Mouse (Mus musculus) urinary bladder, postnatal 25 days (tissue): Measurements from ENCODE around the gene G430095P16Rik.

Source experiments
- DNase-seq: peaks from one replicate; pipeline ENCODE4 v3.0.0; 2022; ENCODE audit warnings: low spot score

The G430095P16Rik gene

DNA sequence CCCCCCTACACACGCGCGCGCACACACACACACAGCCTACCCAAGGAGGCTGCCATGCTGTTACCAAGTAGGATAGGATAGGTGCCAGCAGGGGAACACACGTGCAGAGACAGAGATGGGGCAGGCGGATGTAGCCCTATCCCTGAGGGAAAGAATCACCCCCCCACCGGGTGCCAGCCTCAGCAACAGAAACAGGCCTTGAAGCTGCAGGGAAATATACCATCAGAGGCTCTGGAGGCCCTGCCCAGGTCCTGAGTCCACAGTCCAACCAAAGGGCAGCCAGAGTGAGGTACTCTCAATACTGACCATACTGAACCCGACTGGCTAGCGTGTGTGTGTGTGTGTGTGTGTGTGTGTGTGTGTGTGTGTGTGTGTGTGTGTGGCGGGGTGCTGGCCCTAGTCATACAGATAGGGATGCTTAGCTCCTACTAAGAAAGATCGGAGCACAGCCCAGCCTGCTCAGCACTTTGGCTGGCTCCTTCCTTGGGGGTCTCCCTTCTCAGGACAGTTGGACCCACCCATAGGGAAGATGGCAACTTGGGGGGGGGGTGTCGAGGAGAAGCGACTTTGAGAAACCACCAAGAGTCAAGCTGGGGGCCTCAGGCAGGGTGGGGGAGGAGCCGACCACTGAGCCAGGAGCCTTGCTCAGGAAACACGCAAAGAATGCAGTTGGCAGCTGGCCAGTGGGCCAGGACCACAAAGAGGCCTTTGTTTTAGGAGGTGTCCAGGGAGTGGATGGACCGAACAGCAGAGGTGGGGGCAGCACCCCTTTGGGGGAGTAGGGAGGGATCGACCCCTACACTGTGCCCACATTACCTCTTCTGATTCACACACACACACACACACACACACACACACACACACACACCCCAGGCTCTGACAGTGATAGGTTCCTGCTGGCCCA lies 21.0 kb downstream of the G430095P16Rik start:
- DNase-seq = peak; percentile 66

- no peak for DNase-seq
These were observed 22.5 kb downstream of the G430095P16Rik start for GRCm38 (mm10) chr8:84745032-84745925.

DNA sequence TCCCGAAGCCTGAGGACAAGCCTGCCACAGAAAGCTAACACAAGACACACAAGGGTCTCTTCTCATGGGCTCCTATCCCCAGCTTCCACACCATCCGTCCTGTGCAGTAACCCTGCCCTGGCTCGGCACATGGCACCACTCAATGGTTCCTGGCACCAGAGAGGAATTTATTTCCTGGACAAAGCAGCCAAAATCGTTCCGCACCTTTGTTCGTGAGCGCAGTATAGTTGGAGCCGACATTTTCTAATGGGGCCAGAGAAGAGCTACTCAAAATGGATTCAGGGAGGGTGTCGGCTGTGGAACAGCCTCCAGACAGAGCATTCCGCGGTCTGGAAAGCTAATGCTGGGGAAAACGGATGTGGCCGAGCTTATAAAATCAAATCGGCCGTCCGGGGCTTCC lies 26.7 kb downstream of the G430095P16Rik start:
- DNase-seq = no peak

DNA sequence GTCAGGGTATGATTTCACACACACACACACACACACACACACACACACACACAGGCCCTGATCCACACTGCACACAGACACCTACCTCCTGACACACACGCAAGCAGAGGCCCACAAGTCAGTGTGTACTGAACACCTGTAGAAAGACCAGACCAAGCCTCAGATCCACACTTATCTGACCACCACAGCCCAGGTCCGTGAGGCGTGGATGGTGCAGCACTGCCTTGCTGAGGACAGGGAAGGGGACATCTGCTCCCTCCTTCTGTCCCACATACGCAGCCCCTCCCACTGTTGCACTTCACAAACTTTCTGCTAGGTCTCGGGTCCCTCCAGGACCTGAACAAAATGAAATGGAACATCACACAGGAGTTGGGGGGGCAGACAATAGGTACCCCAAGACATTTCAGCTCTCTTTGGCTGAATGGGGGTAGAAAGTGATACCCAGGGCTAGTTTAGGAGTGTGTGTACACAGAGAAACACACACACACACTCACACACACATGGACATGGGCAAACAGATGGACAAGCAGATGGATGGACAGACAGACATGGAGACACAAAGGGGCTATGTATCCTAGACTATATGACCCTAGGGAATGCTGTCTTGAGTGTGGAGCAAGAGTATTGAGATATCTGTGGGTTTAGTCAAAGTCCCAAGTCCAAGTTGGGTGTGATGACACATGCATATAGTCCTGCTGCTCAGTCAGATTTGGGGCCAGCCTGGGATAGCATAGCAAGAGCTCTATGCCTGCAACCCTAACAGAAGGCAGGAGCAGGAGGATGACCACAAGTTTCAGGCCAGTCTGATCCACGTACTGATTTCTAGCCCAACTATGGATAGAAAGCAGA lies 30.2 kb downstream of the G430095P16Rik start:
- no peak for DNase-seq

GRCm38 (mm10) chr8:84757501-84757900 lies 34.7 kb downstream of the G430095P16Rik start:
- DNase-seq = no peak

GRCm38 (mm10) chr8:84758308-84758707 lies 35.5 kb downstream of the G430095P16Rik start:
- DNase-seq = no peak

GRCm38 (mm10) chr8:84759126-84759525 lies 36.3 kb downstream of the G430095P16Rik start:
- DNase-seq = no peak

DNA sequence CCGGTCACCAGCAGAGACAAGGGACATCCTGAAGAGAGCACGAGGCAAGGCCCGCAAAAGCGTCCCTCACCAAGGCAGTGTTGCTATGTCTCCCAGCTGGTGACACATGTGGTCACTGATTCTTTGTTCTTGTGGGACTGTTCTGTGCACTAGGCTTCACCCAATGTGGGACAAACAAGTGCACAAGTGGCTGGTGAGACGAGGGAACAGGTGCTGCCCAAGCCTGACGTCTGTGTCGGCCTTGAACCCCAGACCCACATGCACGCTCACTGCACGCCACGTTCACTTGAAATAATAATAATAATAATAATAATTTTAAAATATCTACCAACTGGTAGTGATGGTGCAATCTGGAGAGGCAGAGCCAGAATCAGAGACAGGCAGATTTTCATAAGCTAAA lies 36.9 kb downstream of the G430095P16Rik start:
- DNase-seq = no peak

- DNase-seq = no peak
These were observed 37.6 kb downstream of the G430095P16Rik start for GRCm38 (mm10) chr8:84760405-84760805.

GRCm38 (mm10) chr8:84760901-84761300 lies 38.1 kb downstream of the G430095P16Rik start:
- DNase-seq = no peak

DNA sequence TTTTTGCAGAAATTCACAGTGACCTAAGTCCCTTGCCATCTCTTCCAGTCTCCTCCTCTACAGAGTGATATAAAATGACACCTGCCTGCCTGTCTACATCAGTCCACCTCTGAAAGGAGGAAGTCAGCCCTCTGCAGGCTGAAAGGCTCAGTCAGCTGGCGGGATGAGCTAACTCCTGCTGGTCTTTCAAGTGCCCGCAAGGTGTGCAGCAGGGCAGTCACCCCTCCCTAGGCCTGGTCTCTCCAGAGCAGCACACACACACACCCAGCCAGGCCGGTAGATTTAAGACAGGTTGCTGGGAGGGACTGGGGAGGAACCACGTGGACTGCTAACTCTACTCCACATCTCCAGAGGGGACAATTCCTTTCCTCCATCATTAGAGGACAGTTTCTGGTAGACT lies 41.3 kb downstream of the G430095P16Rik start:
- no peak for DNase-seq

DNA sequence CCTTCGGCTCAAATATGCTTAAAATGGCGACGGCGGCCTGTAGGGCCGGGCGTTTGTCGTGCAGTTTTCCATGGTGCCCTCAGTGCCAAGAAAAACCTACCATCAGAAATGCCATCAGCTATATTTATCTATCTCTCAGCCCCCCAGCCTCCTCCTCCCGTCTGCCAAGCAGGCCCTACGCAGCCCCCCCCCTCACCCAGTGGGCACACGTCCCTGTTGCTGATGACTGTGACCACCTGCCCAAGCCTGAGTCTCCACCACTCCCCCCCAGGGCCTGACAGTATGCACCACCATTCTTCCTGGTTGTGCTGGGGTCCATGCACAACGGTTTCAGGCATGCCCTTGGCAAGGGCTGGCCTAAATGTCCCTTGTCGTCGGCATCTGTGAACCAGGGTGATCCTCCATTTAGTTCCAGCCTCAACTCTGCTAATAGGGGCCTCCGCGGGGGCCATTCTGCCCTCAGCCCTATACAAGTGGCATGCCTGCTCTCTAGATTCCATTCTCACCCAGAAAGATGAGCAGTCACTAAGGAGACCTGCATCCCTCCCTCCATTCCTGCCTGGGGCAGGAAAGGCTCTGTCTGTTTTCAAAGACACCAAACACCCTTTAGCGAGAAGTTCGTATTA lies 42.2 kb downstream of the G430095P16Rik start:
- DNase-seq = no peak

GRCm38 (mm10) chr8:84765629-84766028 lies 42.8 kb downstream of the G430095P16Rik start:
- DNase-seq = no peak

GRCm38 (mm10) chr8:84766422-84766821 lies 43.6 kb downstream of the G430095P16Rik start:
- no peak for DNase-seq

DNA sequence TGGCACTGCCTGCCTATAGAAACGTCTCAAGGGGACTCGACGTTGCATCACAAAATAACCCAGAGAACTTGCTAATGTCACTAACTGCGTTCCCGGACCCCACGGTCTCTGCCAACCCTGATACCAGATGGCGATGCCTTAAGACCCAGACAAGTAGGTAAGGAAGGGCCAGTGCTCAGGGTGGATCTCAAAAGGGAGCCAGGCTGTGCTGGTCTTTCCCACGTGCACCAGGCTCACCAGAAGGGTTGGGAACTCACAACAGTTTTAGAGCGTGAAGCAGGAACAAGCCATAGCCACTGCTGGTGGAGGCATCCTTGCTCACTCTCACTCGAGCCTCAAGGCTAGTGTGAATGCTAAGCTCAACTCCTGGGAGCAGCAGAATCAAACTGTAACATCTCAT lies 44.4 kb downstream of the G430095P16Rik start:
- no peak for DNase-seq

DNA sequence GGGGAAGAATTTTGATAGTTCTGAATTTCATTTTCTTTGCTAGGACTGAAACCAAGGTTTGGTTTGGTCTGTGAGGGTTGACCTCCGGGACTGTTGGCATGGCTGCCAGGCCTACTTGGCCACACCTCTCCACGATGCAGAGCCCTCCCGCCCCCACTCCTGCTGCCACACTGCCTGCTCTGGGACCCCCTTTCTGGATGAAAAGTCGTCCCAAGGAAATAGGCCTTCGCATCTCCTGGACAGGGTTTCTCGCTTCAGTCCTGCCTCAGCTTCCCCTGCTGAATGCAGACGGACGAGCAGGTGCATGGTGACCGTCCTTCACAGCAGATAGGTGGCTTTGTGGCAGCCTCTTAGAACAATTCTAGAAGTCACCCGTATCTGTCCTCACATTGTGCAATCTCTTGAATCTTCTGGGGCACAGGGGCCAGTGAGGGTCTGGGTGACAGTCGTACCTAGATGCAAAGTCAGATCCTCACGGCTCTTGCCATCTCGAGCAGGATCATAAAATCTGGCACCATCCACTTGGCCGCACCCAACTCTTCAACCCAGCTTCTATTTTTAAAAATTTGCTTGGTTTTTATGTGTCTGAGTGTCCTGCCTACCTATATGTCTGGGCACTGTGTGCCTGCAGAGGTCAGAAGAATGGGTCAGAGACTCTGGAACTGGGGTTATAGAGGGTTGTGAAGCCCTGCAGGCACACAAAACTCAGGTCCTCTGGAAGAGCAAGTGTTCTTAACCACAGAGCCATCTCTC lies 45.7 kb downstream of the G430095P16Rik start:
- no peak for DNase-seq

DNA sequence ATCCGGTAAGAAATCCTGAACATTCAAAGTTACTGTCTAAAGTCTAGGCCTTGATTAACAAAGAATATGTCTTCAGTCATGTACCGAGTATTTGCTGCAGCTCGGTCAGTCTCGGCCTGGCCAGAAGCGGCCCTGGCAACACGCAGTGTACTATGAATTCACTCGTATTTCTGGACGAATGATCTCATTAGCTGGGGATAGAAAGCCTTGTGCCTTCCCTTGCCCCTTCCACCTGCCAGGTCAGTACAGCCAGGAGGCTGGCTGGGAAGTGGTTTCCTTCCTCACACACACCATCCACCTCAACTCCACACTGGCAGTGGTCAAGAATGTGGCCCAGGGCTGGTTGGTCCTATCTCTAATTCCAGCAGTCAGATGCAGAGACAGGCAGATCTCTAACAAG lies 46.5 kb downstream of the G430095P16Rik start:
- no peak for DNase-seq

DNA sequence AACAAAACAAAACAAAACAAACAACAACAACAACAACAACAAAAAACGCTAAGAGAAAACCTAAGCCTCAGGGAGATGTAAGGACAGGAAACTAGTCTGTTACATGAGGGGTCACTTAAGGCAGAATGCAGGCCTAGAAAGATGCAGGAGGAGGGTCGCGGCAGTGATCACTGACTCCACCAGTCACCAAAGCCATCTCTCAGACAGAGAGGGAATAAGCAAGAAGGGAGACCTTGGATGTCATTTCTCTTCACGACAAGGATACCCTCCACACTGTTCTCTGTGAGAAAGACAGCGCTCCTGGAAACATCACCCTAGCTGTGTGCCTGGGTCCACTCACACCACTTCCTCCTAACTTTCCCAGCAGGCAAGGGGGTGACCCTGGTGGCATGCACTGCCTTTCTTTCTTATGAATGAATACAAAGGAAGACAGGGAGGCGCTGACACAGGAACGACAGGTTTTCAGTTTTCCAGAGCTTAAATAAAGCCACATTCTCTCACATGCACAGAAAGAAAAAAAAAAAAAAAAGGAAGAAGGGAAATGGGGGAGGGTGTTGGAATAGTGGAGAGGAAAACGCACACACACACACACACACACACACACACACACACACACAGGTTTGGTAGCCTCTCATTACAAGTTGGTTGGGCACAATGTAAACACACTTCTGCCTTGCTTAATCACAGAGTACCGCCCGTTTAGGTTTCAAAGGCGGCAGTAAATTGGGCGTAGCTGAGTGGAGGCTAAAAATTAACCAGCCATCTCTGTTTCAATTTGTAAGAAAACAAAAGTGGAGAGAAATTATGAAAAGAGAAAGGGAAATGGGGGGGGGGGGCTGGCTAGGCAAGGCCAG lies 47.5 kb downstream of the G430095P16Rik start:
- no peak for DNase-seq

GRCm38 (mm10) chr8:84771000-84771687 lies 48.3 kb downstream of the G430095P16Rik start:
- no peak for DNase-seq
